Mouse (Mus musculus) megakaryocyte, embryonic 14.5 days (primary cell): ENCODE measurements around the gene Gm20388.

Experiments
- FLI1 ChIP-seq: IDR thresholded peaks from 2 replicates; pipeline ENCODE4 v1.6.1; 2012; ENCODE audit warnings: low read length, inconsistent platforms, mixed read lengths
- GATA1 ChIP-seq: IDR thresholded peaks from 3 replicates; pipeline ENCODE4 v1.6.1; 2012; ENCODE audit warnings: mixed read lengths, low read length, inconsistent platforms, borderline replicate concordance

DNA sequence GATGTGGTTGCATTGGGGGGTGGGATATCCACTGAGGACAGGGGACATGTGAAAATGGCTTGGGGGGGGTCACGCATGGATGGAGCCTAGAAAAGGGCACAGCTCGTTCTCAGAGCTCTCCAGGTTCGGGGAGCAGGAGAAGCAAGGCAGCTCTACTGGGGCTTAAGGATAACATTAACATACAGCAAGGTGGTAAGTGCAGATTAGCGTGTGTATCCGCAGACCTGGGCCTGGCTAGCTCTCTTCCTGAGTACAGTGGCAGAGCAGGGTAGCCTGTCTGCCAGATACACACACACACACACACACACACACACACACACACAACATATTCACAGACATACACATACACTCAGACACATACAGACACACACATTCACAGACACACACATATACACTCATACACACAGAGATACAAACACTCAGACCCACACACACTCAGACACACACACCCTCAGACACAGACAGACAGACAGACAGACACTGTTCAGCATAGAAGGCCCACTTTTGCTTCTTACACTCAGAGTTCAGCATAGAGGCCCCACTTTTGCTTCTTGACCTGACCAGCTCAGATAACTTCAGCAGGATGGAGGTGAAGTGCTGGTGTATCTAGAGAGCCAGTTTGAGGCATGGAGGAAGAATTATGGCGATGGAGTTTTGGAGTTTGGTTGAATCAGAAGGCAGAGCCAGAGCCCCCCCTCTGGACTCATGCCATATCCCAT, 2708.2 kb downstream of the Gm20388 start:
- TF ChIP-seq FLI1 (no peak), GATA1 (no peak)
